Mouse (Mus musculus) layer of hippocampus, adult 18-20 months (tissue): ENCODE measurements around the gene Eef1akmt2. TPM values are rescaled to one million over a fixed set of nuclear protein-coding genes. Genes with fewer than 3 reads are reported as not detected.

Experiments
- DNase-seq, 2 experiments: peaks; one replicate each; pipeline ENCODE4 v3.0.0; 2022; ENCODE audit warnings: low spot score in 2 of 2
- total RNA-seq, 2 experiments: library from RNA; stranded (reverse); gene quantifications; 2 replicates each; pipeline ENCODE4 v1.2.3; 2021

Gene Eef1akmt2
- total RNA-seq, 2 experiments from 2014 or later = 33.4 to 33.9 TPM

GRCm38 (mm10) chr7:132812619-132813415 is 39.7 kb downstream of the Eef1akmt2 start:
- peak in 1 of 2 experiments; percentile 56 for DNase-seq

GRCm38 (mm10) chr7:132811716-132812618 is 40.5 kb downstream of the Eef1akmt2 start:
- peak; percentile 58 to 76 for DNase-seq

DNA sequence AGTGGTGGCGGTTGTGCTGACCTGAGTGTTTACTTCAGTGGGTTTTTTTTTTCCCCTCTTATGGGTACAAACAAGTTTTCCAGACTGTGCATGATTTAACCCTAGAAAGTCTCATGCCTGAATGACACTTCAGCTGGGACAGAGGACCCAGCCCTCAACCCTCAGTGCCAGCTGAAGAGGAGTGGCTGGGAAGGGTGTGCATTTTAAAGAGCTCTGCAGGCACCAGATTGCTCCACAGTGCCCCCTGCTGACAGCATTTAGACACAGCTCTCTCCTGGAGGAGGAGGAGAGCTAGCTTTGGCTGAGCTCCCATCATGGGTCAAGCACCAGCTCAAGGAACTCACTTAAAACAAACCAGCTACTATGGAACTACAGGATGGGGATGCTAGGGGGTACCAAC is 41.6 kb downstream of the Eef1akmt2 start:
- DNase-seq = peak; percentile 83 to 95

- DNase-seq = peak in 1 of 2 experiments; percentile 72
Observed at GRCm38 (mm10) chr7:132810368-132810767, 42.1 kb downstream of the Eef1akmt2 start.

GRCm38 (mm10) chr7:132809721-132810120 is 42.8 kb downstream of the Eef1akmt2 start:
- no peak for DNase-seq

DNA sequence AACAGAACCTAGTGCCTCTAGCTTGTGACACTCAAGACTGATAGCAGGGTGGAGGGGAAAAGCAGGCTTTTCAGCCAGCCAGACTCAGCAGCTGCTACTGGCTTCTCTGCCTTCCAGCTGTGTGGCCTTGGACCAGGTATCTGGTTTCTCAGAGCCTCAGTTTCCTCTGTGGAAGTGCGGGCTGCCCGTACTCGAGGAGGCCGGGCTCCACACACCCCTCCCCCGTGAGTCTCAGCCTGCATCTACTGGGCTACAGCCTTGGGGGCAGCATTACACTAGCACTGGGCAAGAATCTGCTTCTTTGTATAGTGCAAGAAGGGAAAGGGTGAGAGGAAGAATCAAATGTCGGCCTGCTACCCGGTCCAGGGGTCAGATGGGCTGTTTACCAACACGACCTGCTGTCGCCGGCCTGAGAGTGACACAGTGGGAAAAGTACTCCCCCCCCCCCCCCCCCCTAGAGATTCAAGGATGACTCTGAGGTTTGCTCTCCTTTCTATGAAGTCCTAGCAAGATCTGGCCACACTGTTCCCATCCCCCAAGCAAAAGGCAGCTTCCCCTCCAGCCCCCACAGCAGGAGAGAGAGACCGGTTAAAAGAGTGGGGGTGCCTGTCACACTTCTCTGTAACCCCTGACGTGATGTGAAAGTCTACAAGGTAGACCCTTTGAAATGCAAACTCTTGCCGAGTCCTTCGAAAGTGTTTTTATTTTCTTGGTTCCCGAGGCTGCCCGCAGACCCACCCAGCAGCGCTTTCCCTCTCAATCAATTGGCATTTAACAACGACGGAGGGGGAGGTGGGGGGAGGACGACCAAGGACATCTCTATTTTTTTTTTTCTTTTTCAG is 43.4 kb downstream of the Eef1akmt2 start:
- DNase-seq = peak in 1 of 2 experiments; percentile 40

GRCm38 (mm10) chr7:132808051-132808796 is 44.2 kb downstream of the Eef1akmt2 start:
- DNase-seq = peak in 1 of 2 experiments; percentile 23

DNA sequence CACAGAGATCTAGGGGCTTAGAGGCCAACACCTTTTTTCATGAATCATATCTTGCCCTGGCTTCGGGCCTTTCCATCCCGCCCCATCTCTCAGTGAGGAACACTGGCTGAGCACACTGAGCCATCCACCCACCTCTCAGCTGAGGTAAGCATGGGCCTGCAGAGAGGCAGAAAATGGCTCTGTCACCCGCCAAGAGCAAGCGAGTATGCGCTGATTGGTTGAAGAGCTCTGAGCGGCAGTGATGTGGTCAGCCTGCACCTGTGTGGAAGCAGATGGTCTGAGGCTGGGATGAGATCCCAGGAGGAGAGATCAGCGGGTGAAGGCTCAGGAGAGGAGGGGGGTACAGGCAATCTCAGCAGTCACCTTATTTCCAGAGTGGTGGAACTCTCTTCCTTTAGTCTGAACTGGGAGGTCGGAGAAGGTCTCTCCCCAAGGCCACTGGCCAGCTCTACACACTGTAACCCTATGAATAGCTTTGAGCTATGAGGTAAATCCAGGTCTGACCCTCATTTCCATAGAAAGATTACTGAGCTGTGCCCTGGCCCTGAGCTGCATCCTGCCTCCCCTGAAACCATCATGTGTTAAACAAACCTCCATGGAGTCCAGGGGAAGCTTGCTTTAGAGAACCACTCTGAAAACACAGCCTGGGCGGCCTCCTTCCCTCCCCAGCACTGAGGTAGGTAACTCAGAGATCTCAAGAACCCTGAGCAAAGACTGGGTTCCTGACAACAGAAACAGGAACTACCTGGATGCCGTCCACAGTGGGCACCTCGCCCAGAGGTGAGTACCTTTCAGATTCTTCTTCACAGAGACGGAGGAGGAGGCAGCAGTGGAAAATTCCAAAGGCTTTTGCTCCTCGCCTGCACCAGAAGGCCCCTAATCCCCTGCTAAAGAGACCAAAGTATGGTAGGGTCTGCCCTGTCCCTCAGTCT is 45.3 kb downstream of the Eef1akmt2 start:
- DNase-seq = peak in 1 of 2 experiments; percentile 47

GRCm38 (mm10) chr7:132806286-132806685 is 46.2 kb downstream of the Eef1akmt2 start:
- no peak for DNase-seq

DNA sequence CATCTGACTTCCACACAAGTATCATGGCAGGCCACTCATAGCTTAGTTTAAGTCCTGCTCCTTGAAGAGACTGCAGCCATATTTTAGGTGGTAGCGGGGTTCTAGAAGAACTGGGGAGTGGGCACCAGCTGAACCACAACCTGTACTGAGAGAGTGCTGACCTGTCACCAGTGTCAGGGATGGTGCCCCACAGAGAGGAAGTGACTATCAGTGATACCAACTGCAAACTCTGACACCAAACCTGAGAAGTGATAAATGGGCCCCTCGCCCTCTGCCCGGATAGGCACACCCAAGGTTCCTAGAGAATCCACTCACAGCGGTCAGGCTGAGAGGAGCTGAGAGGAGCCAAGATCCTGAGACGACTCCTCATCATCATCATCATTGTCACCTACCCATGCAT is 47.5 kb downstream of the Eef1akmt2 start:
- DNase-seq = no peak

- no peak for DNase-seq
Observed at GRCm38 (mm10) chr7:132804461-132804860, 48.0 kb downstream of the Eef1akmt2 start.

GRCm38 (mm10) chr7:132803962-132804361 is 48.5 kb downstream of the Eef1akmt2 start:
- DNase-seq = no peak

DNA sequence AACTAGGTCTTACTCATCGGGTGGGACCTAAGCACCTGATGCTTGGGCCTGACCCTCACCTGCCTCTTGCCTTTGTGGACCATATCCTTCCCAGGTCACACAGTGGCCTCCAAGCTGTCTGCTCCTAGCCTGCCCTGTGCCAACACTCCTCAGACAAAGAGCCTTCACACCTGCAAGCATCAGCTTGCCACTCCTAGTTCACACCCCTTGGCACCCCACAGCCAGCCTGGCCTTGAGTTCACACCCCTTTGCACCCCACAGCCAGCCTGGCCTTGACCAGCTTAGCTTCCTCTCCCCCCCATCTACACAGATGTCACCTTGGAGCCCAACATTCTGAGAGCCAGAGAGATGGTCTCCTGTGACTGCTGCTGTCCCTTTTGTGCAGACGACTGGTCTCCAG is 49.1 kb downstream of the Eef1akmt2 start:
- DNase-seq = no peak

- no peak for DNase-seq
Observed at GRCm38 (mm10) chr7:132802691-132803090, 49.8 kb downstream of the Eef1akmt2 start.

GRCm38 (mm10) chr7:132802066-132802465 is 50.4 kb downstream of the Eef1akmt2 start:
- DNase-seq = no peak

DNA sequence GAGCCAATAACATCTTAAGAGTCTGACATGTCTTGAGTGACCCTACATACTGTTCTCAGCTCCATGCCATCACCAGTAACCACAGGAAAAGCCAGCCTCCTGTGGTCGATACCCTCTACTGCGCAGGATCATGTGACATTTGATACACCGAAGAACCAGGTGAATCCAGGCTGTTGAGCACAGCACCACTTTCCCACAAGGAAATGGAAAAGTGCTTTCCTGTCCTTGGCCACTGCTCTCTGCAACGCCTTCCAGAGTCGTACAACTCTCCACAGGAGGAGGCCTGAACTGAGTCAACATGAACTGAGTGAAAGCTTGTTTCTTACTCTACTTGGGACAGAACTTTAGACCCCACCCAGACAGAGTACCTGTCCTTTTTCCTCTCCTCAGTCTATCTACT is 51.0 kb downstream of the Eef1akmt2 start:
- DNase-seq = no peak

- DNase-seq = no peak
Observed at GRCm38 (mm10) chr7:132800868-132801267, 51.6 kb downstream of the Eef1akmt2 start.

DNA sequence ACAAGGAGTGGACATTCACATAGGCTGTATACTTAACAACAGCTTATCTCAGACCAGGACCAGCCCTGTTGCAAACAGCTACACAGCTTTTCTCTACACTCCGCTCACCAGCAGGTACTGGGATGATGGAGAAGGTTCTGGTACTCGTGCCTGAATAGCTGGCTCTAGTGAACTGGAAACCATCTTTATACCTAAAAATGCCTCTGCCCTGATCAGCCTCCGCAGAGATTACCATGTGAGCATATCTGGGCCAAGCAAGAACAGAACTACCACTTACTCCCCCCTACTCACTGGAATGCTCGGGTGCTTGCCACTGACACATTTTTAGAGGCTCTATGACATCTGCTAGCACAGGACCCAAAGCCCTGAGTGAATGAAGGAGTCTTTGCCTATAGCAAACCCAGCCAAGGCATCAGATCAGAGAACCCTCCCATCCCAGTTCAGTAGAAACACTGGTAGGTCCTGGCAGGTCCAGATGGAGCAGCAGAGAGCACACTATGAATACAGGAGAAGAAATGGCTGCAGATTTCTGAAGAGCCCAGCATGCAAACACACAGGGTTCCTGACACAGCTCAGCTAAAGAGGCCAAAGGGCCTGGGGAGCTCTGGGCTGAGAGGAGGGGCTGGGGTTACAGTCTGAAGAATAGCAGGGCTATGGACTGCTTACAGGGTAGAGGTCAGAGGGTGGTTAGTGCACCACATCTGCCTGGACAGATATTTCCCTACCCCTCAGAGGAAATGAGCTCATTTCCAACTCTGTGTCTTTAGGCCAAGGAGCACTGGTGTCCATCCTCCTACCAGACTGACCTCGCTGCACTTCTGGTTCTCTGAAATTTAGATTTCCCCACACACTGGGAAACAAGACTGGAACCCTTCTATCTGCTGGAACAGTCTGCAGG is 53.1 kb downstream of the Eef1akmt2 start:
- DNase-seq = no peak
